Mouse (Mus musculus): ENCODE measurements at regions not wholly inside any gene's neighbourhood (a gene's known extent, or its start where the extent isn't known, plus 50 kb on each side); places are given as distances from the start of the nearest gene placed in this dataset.

DNA sequence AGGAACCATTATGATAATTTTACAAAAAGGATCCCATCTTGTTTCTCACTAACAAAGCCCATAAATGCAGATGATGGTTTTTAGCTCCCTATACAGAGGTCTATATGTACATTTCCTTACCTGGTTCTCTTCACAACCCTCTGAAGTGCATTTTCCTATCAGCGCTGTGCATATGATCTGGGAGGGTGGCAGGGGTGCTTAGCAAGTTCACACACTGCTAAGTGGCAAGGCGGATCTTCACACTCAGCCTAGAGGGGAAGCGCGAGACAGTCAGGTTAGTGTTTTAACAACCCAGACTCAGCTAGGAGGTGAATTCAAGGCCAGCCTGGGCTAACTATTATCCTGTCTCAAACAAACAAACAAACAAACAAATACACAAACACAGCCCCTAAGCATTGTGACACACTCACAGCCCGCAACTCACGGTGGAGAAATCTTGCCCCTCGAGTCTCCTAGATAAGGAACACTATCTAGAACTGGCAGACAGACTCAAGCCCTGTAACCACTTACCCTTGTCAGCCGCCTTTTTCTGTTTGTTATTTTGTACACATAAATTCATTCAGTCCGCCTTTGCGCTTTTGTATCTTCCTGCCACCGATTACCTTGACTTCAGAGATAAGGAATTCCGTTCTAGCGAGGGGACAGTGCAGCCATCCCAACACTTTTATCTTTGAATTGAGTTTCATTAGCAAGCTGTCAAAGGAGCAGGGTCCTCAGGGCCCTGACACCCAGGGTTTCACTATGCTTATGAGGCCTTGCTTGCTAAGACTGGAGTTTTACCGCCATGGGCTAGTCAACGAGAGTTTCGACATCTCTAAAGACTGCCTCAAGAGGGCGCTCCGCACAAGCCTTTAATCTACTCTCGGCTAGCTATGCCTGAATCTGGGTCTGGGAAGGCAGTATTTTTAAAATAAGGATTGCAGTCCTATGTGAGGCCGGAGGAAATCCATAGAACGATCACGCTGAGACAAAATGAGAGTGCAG, 53.0 kb upstream of the Tiam2 start:
- TF ChIP-seq CTCF (IDR thresholded peaks at IDR 0.05; ENCODE audit: low read depth), result peak; percentile 75
- TF ChIP-seq EP300 (IDR thresholded peaks at IDR 0.05; ENCODE audit: low read depth), result no peak

Data from liver, embryonic 14.5 days (tissue).